Mouse (Mus musculus) intestine, embryonic 14.5 days (tissue): ENCODE measurements around the gene Gpr89. TPM values are rescaled to one million over a fixed set of nuclear protein-coding genes. Genes with fewer than 3 reads are reported as not detected.

Source experiments
- ATAC-seq: fragments of 200-750 bp; cut with Nextera tagmentation; replicated peaks from 2 replicates; pipeline ENCODE4 v1.8.0; 2017; ENCODE audit warnings: low read depth, moderate number of reproducible peaks, moderate TSS enrichment, moderate library complexity; ENCODE audit not compliant: low FRiP score, low TSS enrichment
- DNase-seq: peaks from one replicate; pipeline ENCODE4 v3.0.0-alpha.2; 2018; ENCODE audit warnings: low spot score
- H3K27ac ChIP-seq: fragments of 300-500 bp; sonication (generic); 2 replicates; pipeline ENCODE4 v1.5.1; 2014; ENCODE audit warnings: low read depth, mild to moderate bottlenecking, control low read depth
- H3K27me3 ChIP-seq: fragments of 300-500 bp; sonication (generic); replicated peaks from 2 replicates; pipeline ENCODE4 v1.6.1; 2014; ENCODE audit warnings: low read length, control low read depth; ENCODE audit not compliant: control insufficient read depth, insufficient read depth
- H3K36me3 ChIP-seq: fragments of 300-500 bp; sonication (generic); 2 replicates; pipeline ENCODE4 v1.6.1; 2014; ENCODE audit warnings: low read length, control low read depth; ENCODE audit not compliant: control insufficient read depth, insufficient read depth
- H3K4me1 ChIP-seq: fragments of 300-500 bp; sonication (generic); replicated peaks from 2 replicates; pipeline ENCODE4 v1.6.1; 2014; ENCODE audit warnings: low read length, control low read depth, mixed read lengths; ENCODE audit not compliant: control insufficient read depth, insufficient read depth
- H3K4me2 ChIP-seq: fragments of 300-500 bp; sonication (generic); 2 replicates; pipeline ENCODE4 v1.6.1; 2014; ENCODE audit warnings: low read length
- H3K4me3 ChIP-seq: fragments of 300-500 bp; sonication (generic); 2 replicates; pipeline ENCODE4 v1.5.1; 2014; ENCODE audit warnings: low read depth, low read length, control low read depth, mixed read lengths
- H3K9ac ChIP-seq: fragments of 300-500 bp; sonication (generic); 2 replicates; pipeline ENCODE4 v1.6.1; 2014; ENCODE audit warnings: mild to moderate bottlenecking, low read length
- H3K9me3 ChIP-seq: fragments of 300-500 bp; sonication (generic); 2 replicates; pipeline ENCODE4 v1.6.1; 2016; ENCODE audit warnings: low read length, control low read depth; ENCODE audit not compliant: control insufficient read depth
- WGBS: fragments of 180-500 bp; shearing (Covaris S2); extraction: QIAGEN DNeasy Blood & Tissue Kit; methylation state at CpG from one replicate; pipeline ENCODE4 v1.1.7; 2014; 5-methylcytosine and 5-hydroxymethylcytosine counted together
- polyA plus RNA-seq: library from polyadenylated mRNA; unstranded; fragments of >200 nt; fragmentation: Nextera tagmentation; extraction: Ambion mirVana; gene quantifications from 2 replicates; pipeline ENCODE4 v1.2.1, GENCODE M21; 2014

Gene Gpr89
- polyA plus RNA-seq, 1 experiment from 2014 or later = 52.0 TPM

GRCm38 (mm10) chr3:96845191-96845590 is 60.0 kb downstream of the Gpr89 start:
- DNase-seq (no peak), ATAC-seq (no peak)
- no peak overlapping the region for H3K9ac ChIP-seq
- no peaks in the 10 kb centered on the region for H3K9me3 ChIP-seq
- 92% methylated on average over 6 of the region's 6 CpGs for WGBS
- H3K4me1 ChIP-seq = no peaks in the 10 kb centered on the region
- H3K36me3 ChIP-seq = no peaks in the 10 kb centered on the region
- H3K4me2 ChIP-seq = no peak overlapping the region
- no peak overlapping the region for H3K4me3 ChIP-seq
- H3K27ac ChIP-seq = no peak overlapping the region
- H3K27me3 ChIP-seq = no peaks in the 10 kb centered on the region

- DNase-seq (peak; percentile 49), ATAC-seq (no peak)
- Histone ChIP-seq H3K4me2 (no peak overlapping the region), H3K27me3 (no peaks in the 10 kb centered on the region), H3K9ac (no peak overlapping the region), H3K9me3 (no peaks in the 10 kb centered on the region), H3K4me1 (no peaks in the 10 kb centered on the region), H3K4me3 (no peak overlapping the region), H3K36me3 (no peaks in the 10 kb centered on the region), H3K27ac (no peak overlapping the region)
- WGBS = 69% methylated on average over 7 of the region's 7 CpGs
These were observed 66.0 kb downstream of the Gpr89 start for GRCm38 (mm10) chr3:96838996-96839645.

DNA sequence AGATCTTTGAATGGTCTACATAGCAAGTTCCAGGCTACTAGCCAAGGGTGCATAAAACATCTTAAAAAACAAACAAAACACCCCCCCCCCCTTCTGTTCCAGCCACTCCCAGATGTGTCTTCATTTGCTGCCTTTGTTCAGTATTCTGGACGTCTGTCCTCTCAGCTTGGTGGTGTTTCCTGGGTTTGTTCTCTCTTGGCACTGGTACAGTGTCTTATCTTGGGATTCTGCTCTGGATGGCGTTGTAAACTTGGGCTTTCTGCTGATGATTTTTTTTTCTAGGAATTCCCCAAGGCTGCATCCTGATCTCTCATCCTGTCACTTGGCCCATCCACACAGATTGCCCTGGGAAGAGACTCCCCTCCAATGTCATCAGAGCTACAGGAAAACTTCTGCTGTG is 68.7 kb downstream of the Gpr89 start:
- no peaks in the 10 kb centered on the region for H3K27me3 ChIP-seq

GRCm38 (mm10) chr3:96834587-96835348 is 70.4 kb downstream of the Gpr89 start:
- Histone ChIP-seq H3K4me2 (no peak overlapping the region), H3K9me3 (no peaks in the 10 kb centered on the region), H3K36me3 (no peaks in the 10 kb centered on the region), H3K27me3 (no peaks in the 10 kb centered on the region), H3K27ac (no peak overlapping the region), H3K4me1 (no peaks in the 10 kb centered on the region), H3K4me3 (no peak overlapping the region), H3K9ac (no peak overlapping the region)
- 74% methylated on average over 7 of the region's 7 CpGs for WGBS
- ATAC-seq (no peak), DNase-seq (no peak)

More for the DNA sequence above, 68.7 kb downstream of the Gpr89 start:
- 58% methylated on average over 2 of the region's 2 CpGs for WGBS
- Histone ChIP-seq H3K9ac (no peak overlapping the region), H3K4me3 (no peak overlapping the region), H3K9me3 (no peaks in the 10 kb centered on the region), H3K4me2 (no peak overlapping the region), H3K27ac (no peak overlapping the region), H3K4me1 (no peaks in the 10 kb centered on the region), H3K36me3 (no peaks in the 10 kb centered on the region)
- DNase-seq = no peak
- no peak for ATAC-seq

DNA sequence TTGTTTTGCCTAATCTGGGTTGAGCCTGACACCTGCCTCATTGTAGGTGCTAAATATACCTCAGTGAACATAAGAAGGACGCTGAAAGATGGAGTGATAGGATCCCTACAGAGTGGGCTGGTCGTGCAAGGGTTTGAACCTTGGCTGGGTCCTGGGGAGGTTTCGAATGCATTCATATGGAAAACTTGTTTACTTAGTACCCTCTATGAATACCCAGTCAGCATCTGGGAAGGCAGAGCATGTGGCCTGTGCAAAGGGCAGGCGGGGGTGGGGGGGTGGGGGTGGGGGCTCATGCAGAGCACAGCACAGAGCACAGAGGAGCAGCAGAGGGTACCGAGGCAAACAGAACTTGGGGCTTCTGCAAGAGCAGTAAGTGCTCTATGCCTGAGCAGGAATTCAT is 72.2 kb downstream of the Gpr89 start:
- Histone ChIP-seq H3K9me3 (no peaks in the 10 kb centered on the region), H3K9ac (no peak overlapping the region), H3K4me3 (no peak overlapping the region), H3K4me1 (no peaks in the 10 kb centered on the region; the same call in 1 of the 2 replicates), H3K36me3 (no peaks in the 10 kb centered on the region), H3K27ac (no peak overlapping the region), H3K4me2 (no peak overlapping the region), H3K27me3 (no peaks in the 10 kb centered on the region)
- no peak for DNase-seq
- ATAC-seq = no peak
- WGBS = 50% methylated on average over 5 of the region's 5 CpGs

DNA sequence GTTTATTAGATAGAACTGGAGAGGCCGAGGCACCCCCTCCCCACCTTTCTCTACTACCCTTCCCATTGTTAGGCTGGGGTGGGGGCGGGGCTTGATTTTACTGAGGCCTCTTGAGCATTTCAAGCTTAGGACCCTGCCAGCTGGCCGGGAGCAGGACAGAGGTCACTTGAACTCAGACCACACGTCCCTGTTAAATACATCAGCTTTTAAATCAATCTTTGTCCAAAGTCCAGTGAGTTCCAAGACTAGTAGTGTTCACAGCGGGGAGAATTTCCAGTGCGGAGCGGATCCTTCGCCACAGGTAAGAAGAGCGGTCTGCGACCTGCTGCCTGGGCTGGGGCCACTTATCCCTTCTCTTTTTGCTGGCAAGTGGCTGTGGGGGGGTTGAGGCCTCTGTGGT is 75.3 kb downstream of the Gpr89 start:
- Histone ChIP-seq H3K4me2 (no peak overlapping the region), H3K4me3 (no peak overlapping the region), H3K9ac (no peak overlapping the region), H3K4me1 (no peaks in the 10 kb centered on the region; the same call in 1 of the 2 replicates), H3K27me3 (no peaks in the 10 kb centered on the region), H3K27ac (no peak overlapping the region), H3K9me3 (no peaks in the 10 kb centered on the region), H3K36me3 (no peaks in the 10 kb centered on the region)
- no peak for DNase-seq
- WGBS = 73% methylated on average over 10 of the region's 10 CpGs
- no peak for ATAC-seq

GRCm38 (mm10) chr3:96828984-96829383 is 76.2 kb downstream of the Gpr89 start, which contains the start of the genes Pdzk1 and Cd160:
Pdzk1 (plus strand) TSS chr3:96829284.
Cd160 (minus strand) TSS chr3:96829351.
- H3K9me3 ChIP-seq = no peaks in the 10 kb centered on the region
- no peak within 1 kb of the TSS for H3K4me3 ChIP-seq
- 0 out of 2 replicates have a peak within 1 kb of the TSS, but pooled peaks have one; percentile 11 for H3K4me2 ChIP-seq
- H3K27ac ChIP-seq = no peak within 1 kb of the TSS
- no peaks in the 10 kb centered on the region; the same call in 1 of the 2 replicates for H3K4me1 ChIP-seq
- DNase-seq (no peak), ATAC-seq (no peak)
- no peak within 1 kb of the TSS for H3K9ac ChIP-seq
- no peaks in the 10 kb centered on the region for H3K27me3 ChIP-seq
- no peaks in the 10 kb centered on the region for H3K36me3 ChIP-seq
- WGBS = 67% methylated on average over 1 of the region's 1 CpGs

DNA sequence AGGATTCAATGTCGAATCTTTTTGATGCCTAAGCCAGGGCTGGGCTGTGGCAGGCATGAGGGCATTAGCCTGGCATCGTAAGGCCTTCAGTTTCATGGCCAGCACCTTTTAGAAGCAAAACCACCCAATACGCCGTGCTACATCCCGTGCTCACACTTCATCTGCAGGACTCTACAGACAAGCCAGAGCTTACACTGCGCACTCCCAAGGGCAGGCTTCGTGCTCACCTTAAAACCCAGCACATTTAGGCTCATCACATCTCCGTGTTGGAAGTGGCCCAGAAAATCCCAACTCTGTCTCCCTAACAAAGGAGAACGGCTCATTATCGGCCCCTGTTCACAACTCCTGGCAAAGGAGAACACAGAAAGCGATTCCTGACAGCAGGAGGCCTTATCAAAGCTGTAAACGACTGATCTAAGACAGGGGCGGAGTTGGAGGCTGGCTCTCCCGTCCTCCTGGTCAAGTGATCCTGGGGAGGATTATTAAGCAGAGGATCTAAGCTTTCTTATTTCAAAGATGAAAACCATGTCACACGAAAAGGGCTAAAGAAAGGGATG is 76.8 kb downstream of the Gpr89 start:
- WGBS = 31% methylated on average over 15 of the region's 15 CpGs
- no peak overlapping the region for H3K9ac ChIP-seq
- no peaks in the 10 kb centered on the region; the same call in 1 of the 2 replicates for H3K4me1 ChIP-seq
- no peaks in the 10 kb centered on the region for H3K27me3 ChIP-seq
- no peak overlapping the region for H3K4me3 ChIP-seq
- ATAC-seq (no peak), DNase-seq (no peak)
- 0 out of 2 replicates have a peak overlapping the region, but pooled peaks have one; percentile 11 for H3K4me2 ChIP-seq
- H3K27ac ChIP-seq = no peak overlapping the region
- H3K36me3 ChIP-seq = no peaks in the 10 kb centered on the region
- H3K9me3 ChIP-seq = no peaks in the 10 kb centered on the region
